Mouse (Mus musculus): ENCODE measurements at regions not wholly inside any gene's neighbourhood (a gene's known extent, or its start where the extent isn't known, plus 50 kb on each side); places are given as distances from the start of the nearest gene placed in this dataset.

DNA sequence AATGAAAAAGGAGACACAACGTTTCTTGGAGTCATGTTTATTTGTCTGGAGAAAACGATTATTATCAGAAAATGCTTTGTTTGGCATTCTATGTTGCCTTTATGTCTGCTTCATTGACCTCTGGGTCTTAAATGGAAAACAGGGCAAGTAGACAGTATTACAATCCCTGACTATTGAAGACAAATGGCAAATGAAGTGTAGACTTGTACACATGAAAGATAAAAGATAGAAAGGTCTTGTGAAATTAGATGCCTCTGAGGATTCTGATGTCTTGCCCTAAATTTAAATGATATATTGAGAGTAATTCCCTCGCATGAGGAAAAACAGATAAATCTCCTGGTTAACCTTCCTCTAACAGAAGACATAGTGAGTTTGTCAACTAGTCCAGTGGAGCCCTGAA, 1186.7 kb downstream of the Slitrk1 start:
- Histone ChIP-seq H3K9ac (ENCODE audit: low read length) (no peak overlapping the region), H3K27ac (ENCODE audit: low read depth, low read length) (no peak overlapping the region), H3K4me2 (ENCODE audit: low read depth, low read length, severe bottlenecking) (no peak overlapping the region), H3K27me3 (ENCODE audit: control insufficient read depth, insufficient read depth, low read length) (no peaks in the 10 kb centered on the region), H3K4me3 (ENCODE audit: low read depth, low read length) (no peak overlapping the region), H3K36me3 (ENCODE audit: control insufficient read depth, insufficient read depth, low read length) (no peaks in the 10 kb centered on the region), H3K9me3 (ENCODE audit: control insufficient read depth, low read length) (no peaks in the 10 kb centered on the region), H3K4me1 (replicated peaks; ENCODE audit: control insufficient read depth, insufficient read depth, low read length) (no peaks in the 10 kb centered on the region)
- DNase-seq (ENCODE audit: low spot score) (no peak), ATAC-seq (replicated peaks; ENCODE audit: low FRiP score) (no peak)
- 77% methylated on average over 3 of the region's 3 CpGs for WGBS

DNA sequence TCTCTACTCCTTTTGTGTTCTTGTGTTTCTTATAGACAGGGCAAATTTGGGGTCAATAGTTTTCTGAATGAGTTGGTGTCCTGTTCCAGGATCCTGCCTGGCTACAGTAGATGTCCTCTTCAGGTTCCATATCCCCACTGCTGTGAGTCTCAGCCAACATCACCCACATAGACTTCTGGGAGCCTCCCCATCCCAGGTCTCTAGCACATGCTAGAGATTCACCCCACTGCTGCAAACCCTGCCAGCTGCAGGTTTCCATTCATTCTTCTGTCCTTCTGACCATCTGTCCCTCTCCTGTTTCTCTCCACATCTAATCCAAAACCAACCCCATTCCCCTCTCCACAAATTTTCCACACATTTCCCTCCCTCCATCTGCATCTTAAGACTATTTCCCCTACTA, 1225.6 kb downstream of the Slitrk1 start:
- no peak overlapping the region for H3K9ac ChIP-seq (ENCODE audit: low read length)
- ATAC-seq (replicated peaks; ENCODE audit: low FRiP score), result no peak
- no peaks in the 10 kb centered on the region for H3K9me3 ChIP-seq (ENCODE audit: control insufficient read depth, low read length)
- DNase-seq (ENCODE audit: low spot score), result no peak
- no peak overlapping the region for H3K4me2 ChIP-seq (ENCODE audit: low read depth, low read length, severe bottlenecking)
- H3K36me3 ChIP-seq (ENCODE audit: control insufficient read depth, insufficient read depth, low read length), result no peaks in the 10 kb centered on the region
- no peak overlapping the region for H3K4me3 ChIP-seq (ENCODE audit: low read depth, low read length)
- no peaks in the 10 kb centered on the region for H3K4me1 ChIP-seq (replicated peaks; ENCODE audit: control insufficient read depth, insufficient read depth, low read length)
- H3K27ac ChIP-seq (ENCODE audit: low read depth, low read length), result no peak overlapping the region
- H3K27me3 ChIP-seq (ENCODE audit: control insufficient read depth, insufficient read depth, low read length), result no peaks in the 10 kb centered on the region

DNA sequence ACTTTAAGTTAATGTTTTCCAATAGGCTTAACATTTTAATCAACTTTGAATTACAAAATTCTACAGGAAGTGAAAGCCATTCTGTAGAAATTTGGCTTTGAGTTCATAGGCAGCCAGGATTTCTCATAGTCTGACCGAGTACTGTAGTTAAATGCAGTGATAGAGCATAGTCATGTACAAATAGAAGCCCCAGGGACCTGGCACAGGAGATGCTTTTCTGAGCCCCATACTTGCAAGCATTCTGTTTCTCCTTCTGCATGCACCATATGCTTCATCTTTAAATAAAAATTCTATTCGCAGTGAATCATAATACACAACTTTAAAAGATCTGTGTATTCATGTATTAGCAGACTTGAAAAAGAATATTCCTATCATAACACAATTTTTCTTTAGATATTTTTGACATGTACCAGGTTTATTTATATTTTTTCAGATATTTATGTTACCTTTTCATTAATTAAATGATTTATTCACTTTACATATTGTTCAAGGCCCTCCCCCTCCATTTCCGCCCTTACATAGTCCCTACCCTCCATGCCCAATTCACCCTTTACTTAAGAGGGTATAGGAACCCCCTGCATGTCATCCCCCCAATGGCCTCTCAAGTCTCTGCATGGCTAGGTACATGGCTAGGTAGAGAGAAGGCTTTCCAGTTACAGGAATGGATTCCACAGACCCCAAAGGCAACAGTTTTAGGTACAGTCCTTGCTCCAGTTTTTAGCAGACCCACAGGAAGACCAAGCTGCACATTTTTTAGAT, 1226.5 kb downstream of the Slitrk1 start:
- 93% methylated on average over 3 of the region's 3 CpGs for WGBS

DNA sequence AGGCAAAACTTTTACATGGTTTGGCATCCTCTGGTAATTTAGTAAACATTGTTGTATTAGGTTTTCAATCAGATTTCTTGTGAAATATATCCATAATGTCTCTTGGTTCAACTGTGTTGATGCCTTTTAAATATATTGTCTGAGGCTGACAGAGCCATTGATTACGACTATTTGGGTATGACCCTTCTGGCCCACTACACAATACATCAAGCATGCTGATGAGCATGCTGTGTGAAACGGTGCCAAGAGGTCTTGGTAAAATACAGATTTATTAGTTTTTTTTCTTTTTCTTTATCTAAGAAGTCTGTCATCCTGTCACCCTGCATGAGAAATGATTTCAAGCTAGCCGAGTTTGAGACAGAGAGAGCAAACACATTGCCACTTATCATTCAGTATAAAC, 1257.4 kb downstream of the Slitrk1 start:
- Histone ChIP-seq H3K36me3 (ENCODE audit: control insufficient read depth, insufficient read depth, low read length) (no peaks in the 10 kb centered on the region), H3K4me1 (replicated peaks; ENCODE audit: control insufficient read depth, insufficient read depth, low read length) (no peaks in the 10 kb centered on the region), H3K9ac (ENCODE audit: low read length) (no peak overlapping the region), H3K27ac (ENCODE audit: low read depth, low read length) (no peak overlapping the region), H3K4me3 (ENCODE audit: low read depth, low read length) (no peak overlapping the region), H3K27me3 (ENCODE audit: control insufficient read depth, insufficient read depth, low read length) (no peaks in the 10 kb centered on the region), H3K4me2 (ENCODE audit: low read depth, low read length, severe bottlenecking) (no peak overlapping the region), H3K9me3 (ENCODE audit: control insufficient read depth, low read length) (no peaks in the 10 kb centered on the region)
- ATAC-seq (replicated peaks; ENCODE audit: low FRiP score) (0 out of 2 replicates have a peak, but pooled peaks have one; percentile 39), DNase-seq (ENCODE audit: low spot score) (no peak)
- 72% methylated on average over 3 of the region's 3 CpGs for WGBS

More for the DNA sequence above, 1226.5 kb downstream of the Slitrk1 start:
- no peak overlapping the region for H3K9ac ChIP-seq (ENCODE audit: low read length)
- H3K4me3 ChIP-seq (ENCODE audit: low read depth, low read length), result no peak overlapping the region
- DNase-seq (ENCODE audit: low spot score) (no peak), ATAC-seq (replicated peaks; ENCODE audit: low FRiP score) (no peak)
- H3K9me3 ChIP-seq (ENCODE audit: control insufficient read depth, low read length), result no peaks in the 10 kb centered on the region
- H3K36me3 ChIP-seq (ENCODE audit: control insufficient read depth, insufficient read depth, low read length), result no peaks in the 10 kb centered on the region
- H3K4me1 ChIP-seq (replicated peaks; ENCODE audit: control insufficient read depth, insufficient read depth, low read length), result no peaks in the 10 kb centered on the region
- H3K27me3 ChIP-seq (ENCODE audit: control insufficient read depth, insufficient read depth, low read length), result no peaks in the 10 kb centered on the region
- H3K4me2 ChIP-seq (ENCODE audit: low read depth, low read length, severe bottlenecking), result no peak overlapping the region
- H3K27ac ChIP-seq (ENCODE audit: low read depth, low read length), result no peak overlapping the region

DNA sequence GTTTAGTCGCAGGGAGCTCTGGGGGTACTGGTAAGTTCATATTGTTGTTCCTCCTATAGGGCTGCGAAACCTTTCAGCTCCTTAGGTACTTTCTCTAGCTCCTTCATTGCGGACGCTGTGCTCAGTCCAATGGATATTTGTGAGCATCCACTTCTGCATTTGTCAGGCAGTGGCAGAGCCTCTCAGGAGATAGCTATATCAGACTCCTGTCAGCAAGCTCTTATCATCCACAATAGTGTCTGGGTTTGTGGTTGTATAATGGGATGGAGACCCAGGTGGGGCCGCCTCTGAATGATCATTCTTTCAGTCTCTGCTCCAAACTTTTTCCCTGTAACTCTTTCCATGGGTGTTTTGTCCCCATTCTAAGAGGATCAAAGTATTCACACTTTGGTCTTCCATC, 1298.5 kb downstream of the Slitrk1 start:
- Histone ChIP-seq H3K4me2 (ENCODE audit: low read depth, low read length, severe bottlenecking) (no peak overlapping the region), H3K36me3 (ENCODE audit: control insufficient read depth, insufficient read depth, low read length) (no peaks in the 10 kb centered on the region), H3K9me3 (ENCODE audit: control insufficient read depth, low read length) (no peaks in the 10 kb centered on the region), H3K9ac (ENCODE audit: low read length) (no peak overlapping the region), H3K4me3 (ENCODE audit: low read depth, low read length) (no peak overlapping the region), H3K4me1 (replicated peaks; ENCODE audit: control insufficient read depth, insufficient read depth, low read length) (no peaks in the 10 kb centered on the region), H3K27ac (ENCODE audit: low read depth, low read length) (no peak overlapping the region), H3K27me3 (ENCODE audit: control insufficient read depth, insufficient read depth, low read length) (no peaks in the 10 kb centered on the region)
- 91% methylated on average over 5 of the region's 5 CpGs for WGBS
- no peak for DNase-seq (ENCODE audit: low spot score)
- no peak for ATAC-seq (replicated peaks; ENCODE audit: low FRiP score)

DNA sequence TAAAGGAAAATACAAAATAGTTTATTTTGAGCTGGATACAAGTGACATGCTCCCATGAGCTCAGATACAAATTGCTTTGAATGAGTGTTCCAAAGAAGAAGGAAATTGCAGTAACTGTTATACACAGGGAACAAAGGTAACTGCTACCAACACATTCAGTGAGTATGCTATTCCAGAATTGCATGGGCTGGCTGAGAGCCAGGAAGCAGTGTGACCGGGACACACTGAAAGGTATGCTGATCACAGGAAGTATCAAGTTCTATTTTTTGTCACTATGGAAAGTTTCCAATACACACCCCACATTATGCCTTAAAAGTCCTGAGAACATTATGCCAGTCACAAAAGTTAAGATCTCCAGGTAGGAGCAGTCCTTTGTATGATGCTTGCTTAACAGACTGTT, 1299.6 kb downstream of the Slitrk1 start:
- Histone ChIP-seq H3K4me2 (ENCODE audit: low read depth, low read length, severe bottlenecking) (no peak overlapping the region), H3K9me3 (ENCODE audit: control insufficient read depth, low read length) (no peaks in the 10 kb centered on the region), H3K9ac (ENCODE audit: low read length) (no peak overlapping the region), H3K4me1 (replicated peaks; ENCODE audit: control insufficient read depth, insufficient read depth, low read length) (no peaks in the 10 kb centered on the region), H3K27ac (ENCODE audit: low read depth, low read length) (no peak overlapping the region), H3K4me3 (ENCODE audit: low read depth, low read length) (no peak overlapping the region), H3K36me3 (ENCODE audit: control insufficient read depth, insufficient read depth, low read length) (no peaks in the 10 kb centered on the region), H3K27me3 (ENCODE audit: control insufficient read depth, insufficient read depth, low read length) (no peaks in the 10 kb centered on the region)
- no peak for ATAC-seq (replicated peaks; ENCODE audit: low FRiP score)
- WGBS, result 71% methylated on average over 1 of the region's 1 CpGs
- no peak for DNase-seq (ENCODE audit: low spot score)

DNA sequence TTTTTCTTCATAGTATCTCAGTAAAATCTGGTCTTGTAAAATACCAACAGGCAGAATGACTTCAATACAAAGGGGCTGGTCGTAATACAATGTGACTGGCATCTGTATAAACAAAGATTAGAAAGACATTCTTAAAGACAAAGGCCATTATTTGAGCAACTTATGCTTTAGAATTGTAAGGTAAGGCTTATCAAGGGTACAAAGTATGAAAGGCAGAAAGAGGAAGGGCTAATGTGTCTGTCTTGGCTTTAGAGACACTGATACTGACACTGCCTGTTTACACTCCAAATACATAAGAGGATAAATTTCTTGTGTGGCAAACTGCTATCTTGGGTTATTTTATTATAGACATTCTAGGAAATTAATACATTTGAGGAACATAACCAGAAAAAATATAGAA, 1310.8 kb downstream of the Slitrk1 start:
- H3K4me2 ChIP-seq (ENCODE audit: low read depth, low read length, severe bottlenecking), result no peak overlapping the region
- DNase-seq (ENCODE audit: low spot score), result no peak
- WGBS, result 66% methylated on average over 1 of the region's 1 CpGs

DNA sequence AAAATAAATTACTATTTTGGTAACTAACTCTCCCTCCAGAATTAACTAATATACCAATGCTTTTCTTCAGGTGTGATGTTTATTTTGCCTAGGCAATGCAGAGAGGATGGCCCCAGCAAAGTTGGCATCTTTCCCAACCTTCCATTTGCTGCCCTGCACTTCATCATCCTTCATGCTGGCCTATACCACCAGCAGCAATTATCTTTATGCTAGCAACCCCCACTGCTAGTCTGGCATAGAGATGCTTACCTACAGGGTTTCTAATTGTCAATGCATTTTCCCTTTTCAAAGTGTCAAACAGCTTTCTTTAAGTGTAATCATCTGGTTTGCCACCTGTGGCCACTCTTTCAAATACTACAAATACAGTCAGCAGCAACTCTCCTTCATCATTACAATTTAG, 1327.2 kb downstream of the Slitrk1 start:
- Histone ChIP-seq H3K27ac (ENCODE audit: low read depth, low read length) (no peak overlapping the region), H3K9ac (ENCODE audit: low read length) (no peak overlapping the region), H3K27me3 (ENCODE audit: control insufficient read depth, insufficient read depth, low read length) (no peaks in the 10 kb centered on the region), H3K4me2 (ENCODE audit: low read depth, low read length, severe bottlenecking) (no peak overlapping the region), H3K4me1 (replicated peaks; ENCODE audit: control insufficient read depth, insufficient read depth, low read length) (no peaks in the 10 kb centered on the region), H3K9me3 (ENCODE audit: control insufficient read depth, low read length) (no peaks in the 10 kb centered on the region), H3K36me3 (ENCODE audit: control insufficient read depth, insufficient read depth, low read length) (no peaks in the 10 kb centered on the region), H3K4me3 (ENCODE audit: low read depth, low read length) (no peak overlapping the region)
- no peak for ATAC-seq (replicated peaks; ENCODE audit: low FRiP score)
- DNase-seq (ENCODE audit: low spot score), result no peak

More for the DNA sequence above, 1310.8 kb downstream of the Slitrk1 start:
- Histone ChIP-seq H3K27me3 (ENCODE audit: control insufficient read depth, insufficient read depth, low read length) (no peaks in the 10 kb centered on the region), H3K4me1 (replicated peaks; ENCODE audit: control insufficient read depth, insufficient read depth, low read length) (no peaks in the 10 kb centered on the region), H3K9ac (ENCODE audit: low read length) (no peak overlapping the region), H3K4me3 (ENCODE audit: low read depth, low read length) (no peak overlapping the region), H3K36me3 (ENCODE audit: control insufficient read depth, insufficient read depth, low read length) (no peaks in the 10 kb centered on the region), H3K9me3 (ENCODE audit: control insufficient read depth, low read length) (no peaks in the 10 kb centered on the region), H3K27ac (ENCODE audit: low read depth, low read length) (no peak overlapping the region)
- no peak for ATAC-seq (replicated peaks; ENCODE audit: low FRiP score)

DNA sequence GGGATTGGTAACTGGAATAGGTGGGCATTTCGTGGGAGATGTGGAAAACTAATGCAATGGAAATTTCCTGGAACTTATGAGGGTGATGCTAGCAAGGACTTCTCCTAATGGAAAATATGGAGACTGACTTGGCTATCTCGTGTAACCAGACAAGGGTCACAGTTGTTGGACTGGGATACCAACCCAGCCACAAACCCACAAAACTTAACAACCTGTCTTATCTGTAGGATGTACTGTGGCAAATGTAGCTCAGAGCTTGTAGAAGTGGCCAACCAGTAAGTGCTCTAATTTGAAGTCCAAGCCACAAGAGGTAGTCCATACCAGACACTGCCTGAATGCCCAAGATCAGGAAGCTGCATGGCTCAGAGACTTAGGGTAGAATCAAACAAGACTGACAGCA, 1329.7 kb downstream of the Slitrk1 start:
- Histone ChIP-seq H3K27ac (ENCODE audit: low read depth, low read length) (no peak overlapping the region), H3K9ac (ENCODE audit: low read length) (no peak overlapping the region), H3K4me1 (replicated peaks; ENCODE audit: control insufficient read depth, insufficient read depth, low read length) (no peaks in the 10 kb centered on the region), H3K36me3 (ENCODE audit: control insufficient read depth, insufficient read depth, low read length) (no peaks in the 10 kb centered on the region), H3K9me3 (ENCODE audit: control insufficient read depth, low read length) (no peaks in the 10 kb centered on the region), H3K4me2 (ENCODE audit: low read depth, low read length, severe bottlenecking) (no peak overlapping the region), H3K27me3 (ENCODE audit: control insufficient read depth, insufficient read depth, low read length) (no peaks in the 10 kb centered on the region), H3K4me3 (ENCODE audit: low read depth, low read length) (no peak overlapping the region)
- 67% methylated on average over 2 of the region's 2 CpGs for WGBS
- no peak for ATAC-seq (replicated peaks; ENCODE audit: low FRiP score)
- no peak for DNase-seq (ENCODE audit: low spot score)
